In the genomic region with DNA sequence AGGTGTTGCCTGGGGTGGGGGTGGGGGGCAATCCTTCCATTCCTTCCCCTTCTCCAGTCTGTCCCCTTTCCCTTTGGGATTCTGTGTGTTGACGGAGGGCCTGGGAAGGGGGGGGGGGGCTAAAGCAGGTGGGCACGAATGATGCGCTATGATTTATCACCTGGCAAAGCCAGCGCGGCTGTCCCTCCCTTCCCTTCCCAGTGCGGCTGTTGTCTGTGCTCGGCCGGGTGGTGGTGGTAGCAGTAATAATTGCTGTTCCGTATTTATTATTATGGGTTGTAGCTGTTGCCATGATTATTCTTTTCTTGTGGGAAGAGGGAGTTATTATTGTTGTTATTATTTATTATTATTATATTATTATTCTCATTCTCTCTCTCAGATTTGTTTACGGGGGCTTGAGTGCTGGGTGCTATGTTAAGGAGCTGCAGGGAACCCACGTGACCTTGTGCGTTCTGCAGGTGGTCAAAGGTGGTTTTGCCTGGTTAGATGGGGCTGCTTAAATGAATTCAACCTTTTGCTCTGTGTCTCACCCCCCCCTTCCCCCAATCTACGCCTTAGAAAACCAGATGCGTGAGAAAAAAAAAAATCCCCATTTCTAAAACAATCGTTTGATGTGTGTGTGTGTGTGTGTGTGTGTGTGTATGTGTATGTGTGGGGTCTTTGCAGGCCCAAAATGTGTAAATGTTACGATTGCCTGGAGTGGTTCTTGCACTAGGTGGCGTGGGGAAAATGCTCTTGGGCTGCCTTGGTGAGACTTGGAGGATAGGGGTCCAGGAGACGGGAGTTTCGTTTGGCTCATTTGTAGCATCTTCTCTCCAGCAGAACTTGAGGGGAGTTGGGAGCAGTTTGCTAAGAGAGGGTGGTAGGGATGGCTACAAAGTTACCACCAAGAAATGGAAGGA, we compare ENCODE assay signal across 11 mouse cellular contexts. TPM values are rescaled to one million over a fixed set of nuclear protein-coding genes. Genes with fewer than 3 reads are reported as not detected.
A peak's percentile ranks its signal among the peaks of the same experiment; 100 is the strongest.
DNase-seq lines count a peak whose midpoint lies in the region; ATAC-seq and TF ChIP-seq lines count a peak whose summit lies in the region.
"Had no signal": no experiment of that assay in that cellular context is flagged by ENCODE, and none has a peak within 500 bp of the region (broad histone marks: within the 10 kb centered on the region; RNA-seq: fewer than 3 reads in every experiment).

No protein-coding gene starts in this region.

- ATAC-seq in frontal cortex, adult (ENCODE audit: low TSS enrichment), result no peak
- no peak for ATAC-seq in forebrain, embryonic 12.5 days (ENCODE audit: low FRiP score)
- ATAC-seq in midbrain, embryonic 12.5 days (ENCODE audit: low FRiP score, low read depth), result no peak
- ATAC-seq in liver, embryonic 12.5 days, result no peak
- ATAC-seq in megakaryocyte-erythroid progenitor cell, adult 5-6 weeks (replicated peaks; ENCODE audit: low FRiP score, low TSS enrichment, poor library complexity, severe bottlenecking), result no peak

- H3K27ac ChIP-seq in forebrain, embryonic 12.5 days, result no peak overlapping the region
- H3K27ac ChIP-seq in midbrain, embryonic 12.5 days (replicated peaks), result peak overlapping the region; percentile 96; the same call in 1 of the 2 replicates
- no peak overlapping the region for H3K27ac ChIP-seq in liver, embryonic 12.5 days

- H3K9ac ChIP-seq in forebrain, embryonic 12.5 days, result peak overlapping the region; percentile 79
- peak overlapping the region; percentile 73 for H3K9ac ChIP-seq in midbrain, embryonic 12.5 days (replicated peaks)
- H3K9ac ChIP-seq in liver, embryonic 12.5 days, result no peak overlapping the region

- peak overlapping the region; percentile 94; the same call in 1 of the 2 replicates for H3K4me3 ChIP-seq in E14TG2a.4 (replicated peaks; ENCODE audit: low read length)
- H3K4me3 ChIP-seq in forebrain, embryonic 12.5 days (replicated peaks), result peak overlapping the region; percentile 73
- H3K4me3 ChIP-seq in midbrain, embryonic 12.5 days, result peak overlapping the region; percentile 71
- no peak overlapping the region for H3K4me3 ChIP-seq in liver, embryonic 12.5 days

- H3K36me3 ChIP-seq in E14TG2a.4 (ENCODE audit: insufficient read depth, low read length), result peaks cover 31% of the 10 kb centered on the region
- no peaks in the 10 kb centered on the region for H3K36me3 ChIP-seq in forebrain, embryonic 12.5 days (replicated peaks)
- no peaks in the 10 kb centered on the region for H3K36me3 ChIP-seq in midbrain, embryonic 12.5 days
- no peaks in the 10 kb centered on the region for H3K36me3 ChIP-seq in liver, embryonic 12.5 days

- no peak for TF ChIP-seq CTCF in E14TG2a.4 (conservative IDR thresholded peaks at IDR 0.05; ENCODE audit: low read length)

- H3K27me3 ChIP-seq in E14TG2a.4 (ENCODE audit: insufficient read depth, low read length), result 0 out of 2 replicates have a peak, but pooled peaks cover 5% of the 10 kb centered on the region
- H3K27me3 ChIP-seq in forebrain, embryonic 12.5 days, result peaks cover 40% of the 10 kb centered on the region
- H3K27me3 ChIP-seq in midbrain, embryonic 12.5 days, result peaks cover 38% of the 10 kb centered on the region
- peaks cover 86% of the 10 kb centered on the region for H3K27me3 ChIP-seq in liver, embryonic 12.5 days (replicated peaks)

- no peaks in the 10 kb centered on the region for H3K9me3 ChIP-seq in E14TG2a.4 (ENCODE audit: low read length)
- no peaks in the 10 kb centered on the region for H3K9me3 ChIP-seq in forebrain, embryonic 12.5 days
- no peaks in the 10 kb centered on the region for H3K9me3 ChIP-seq in midbrain, embryonic 12.5 days
- H3K9me3 ChIP-seq in liver, embryonic 12.5 days (replicated peaks), result no peaks in the 10 kb centered on the region

- H3K4me2 ChIP-seq in forebrain, embryonic 12.5 days, result peak overlapping the region; percentile 79
- H3K4me2 ChIP-seq in midbrain, embryonic 12.5 days (replicated peaks), result peak overlapping the region; percentile 83
- no peak overlapping the region for H3K4me2 ChIP-seq in liver, embryonic 12.5 days

- DNase-seq in frontal cortex, postnatal 14 days (ENCODE audit: low spot score in 2 of 2), result peak; percentile 13 to 16
- no peak for DNase-seq in lung, postnatal 10 days
- DNase-seq: adrenal gland, postnatal 25 days; B cell, adult 2 months; thymus, adult 2 months had no signal

- peaks cover 58% of the 10 kb centered on the region for H3K4me1 ChIP-seq in E14TG2a.4 (replicated peaks; ENCODE audit: low read depth, low read length)
- H3K4me1 ChIP-seq in forebrain, embryonic 12.5 days, result peaks cover 20% of the 10 kb centered on the region
- H3K4me1 ChIP-seq in midbrain, embryonic 12.5 days, result peaks cover 21% of the 10 kb centered on the region
- H3K4me1 ChIP-seq in liver, embryonic 12.5 days, result 0 out of 2 replicates have a peak, but pooled peaks cover 9% of the 10 kb centered on the region

- 24% methylated on average over 19 of the region's 19 CpGs for whole genome bisulfite sequencing in forebrain, embryonic 12.5 days
- WGBS in midbrain, embryonic 12.5 days, result 24% methylated on average over 19 of the region's 19 CpGs
- 36% methylated on average over 19 of the region's 19 CpGs for WGBS in liver, embryonic 12.5 days (ENCODE audit: insufficient replicate concordance)

RNA-seq across cellular contexts. Expression of a gene that starts 1.5 kb away (rescaled TPM):
- 2.2 and 2.7 TPM in 2 replicates for polyA plus RNA-seq in forebrain, embryonic 12.5 days (2016; fragmentation: Nextera tagmentation; extraction: Ambion mirVana)
- 2.6 and 3.9 TPM in 2 replicates for polyA plus RNA-seq in midbrain, embryonic 12.5 days (2016; fragmentation: Nextera tagmentation; extraction: Ambion mirVana)
- 0.02 TPM in 1 of 2 replicates, not detected in the other for polyA plus RNA-seq in liver, embryonic 12.5 days (2016; fragmentation: Nextera tagmentation; extraction: Ambion mirVana)
- 0.25 TPM in 1 of 2 replicates, not detected in the other for total RNA-seq in megakaryocyte-erythroid progenitor cell, adult 5-6 weeks (2014; fragmentation: Nextera tagmentation)
- total RNA-seq in megakaryocyte-erythroid progenitor cell, adult 5-6 weeks (2017), result not detected in 2 replicates

RNA-seq across cellular contexts. Expression of a gene that starts 26.4 kb away (rescaled TPM):
- polyA plus RNA-seq in forebrain, embryonic 12.5 days (2016; fragmentation: Nextera tagmentation; extraction: Ambion mirVana), result 82.0 and 86.0 TPM in 2 replicates
- polyA plus RNA-seq in midbrain, embryonic 12.5 days (2016; fragmentation: Nextera tagmentation; extraction: Ambion mirVana), result 72.9 and 79.5 TPM in 2 replicates
- polyA plus RNA-seq in liver, embryonic 12.5 days (2016; fragmentation: Nextera tagmentation; extraction: Ambion mirVana), result 83.6 and 88.5 TPM in 2 replicates
- 65.5 and 93.1 TPM in 2 replicates for total RNA-seq in megakaryocyte-erythroid progenitor cell, adult 5-6 weeks (2014; fragmentation: Nextera tagmentation)
- total RNA-seq in megakaryocyte-erythroid progenitor cell, adult 5-6 weeks (2017), result 50.7 and 58.1 TPM in 2 replicates

RNA-seq across cellular contexts. Expression of a gene that starts 58.2 kb away (rescaled TPM):
- polyA plus RNA-seq in forebrain, embryonic 12.5 days (2016; fragmentation: Nextera tagmentation; extraction: Ambion mirVana), result 94.4 and 95.5 TPM in 2 replicates
- 113 and 114 TPM in 2 replicates for polyA plus RNA-seq in midbrain, embryonic 12.5 days (2016; fragmentation: Nextera tagmentation; extraction: Ambion mirVana)
- polyA plus RNA-seq in liver, embryonic 12.5 days (2016; fragmentation: Nextera tagmentation; extraction: Ambion mirVana), result 27.4 and 27.6 TPM in 2 replicates
- total RNA-seq in megakaryocyte-erythroid progenitor cell, adult 5-6 weeks (2014; fragmentation: Nextera tagmentation), result 18.1 and 23.1 TPM in 2 replicates
- 18.9 and 87.8 TPM in 2 replicates for total RNA-seq in megakaryocyte-erythroid progenitor cell, adult 5-6 weeks (2017)
